Mouse (Mus musculus): ENCODE measurements around the gene Apoh. TPM values are rescaled to one million over a fixed set of nuclear protein-coding genes. Genes with fewer than 3 reads are reported as not detected.

Gene Apoh
- polyA plus RNA-seq, 1 experiment from 2014 or later = 0.29 TPM

DNA sequence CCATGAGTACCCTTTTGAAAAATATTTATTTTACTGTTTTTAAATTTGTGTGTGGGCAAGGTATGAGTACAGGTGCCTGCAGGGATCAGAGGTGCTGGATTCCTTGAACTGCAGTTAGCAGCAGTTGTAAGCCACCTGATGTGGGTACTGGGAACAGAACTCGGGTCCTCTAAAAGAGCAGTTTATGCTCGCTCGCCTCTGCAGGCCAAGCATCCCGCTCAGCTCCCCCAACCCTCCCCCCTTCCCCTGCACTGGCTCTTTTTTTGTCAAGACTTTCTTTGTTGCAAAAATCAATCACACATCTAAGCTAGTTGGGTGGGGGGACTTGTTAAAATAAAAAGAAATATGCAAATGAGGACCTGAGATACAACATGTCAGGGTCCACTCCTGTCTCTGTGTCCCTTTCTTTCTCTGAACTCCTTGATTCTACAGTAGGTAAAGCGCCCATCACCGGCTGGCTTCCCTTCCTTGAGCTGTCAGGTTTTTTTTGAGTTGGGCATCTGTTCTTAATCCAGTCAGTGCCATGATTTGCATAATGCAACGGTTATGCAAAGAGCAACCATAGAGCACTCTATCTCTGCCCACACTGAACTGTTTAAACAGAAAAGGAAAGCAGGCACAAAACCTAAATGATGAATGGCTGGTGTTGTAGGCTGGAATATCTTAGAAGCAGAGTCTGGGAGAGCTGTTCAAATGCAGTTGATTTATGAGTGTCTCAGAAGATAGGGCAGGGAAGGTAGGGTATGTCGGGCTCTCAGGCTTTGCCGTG is 66.9 kb downstream of the Apoh start:
- no peaks in the 10 kb centered on the region for H3K9me3 ChIP-seq (ENCODE audit: low read length)
- no peaks in the 10 kb centered on the region for H3K27me3 ChIP-seq (replicated peaks; ENCODE audit: insufficient read depth, low read length)
- WGBS = 71% methylated on average over 7 of the region's 9 CpGs
- H3K4me1 ChIP-seq (ENCODE audit: insufficient read depth, low read depth, low read length) = no peaks in the 10 kb centered on the region
- no peak overlapping the region for H3K4me2 ChIP-seq (replicated peaks; ENCODE audit: low read depth, low read length)
- DNase-seq (ENCODE audit: low spot score) (no peak), ATAC-seq (no peak)
- no peak overlapping the region for H3K27ac ChIP-seq (ENCODE audit: low read length)
- no peak for TF ChIP-seq CTCF (IDR thresholded peaks at IDR 0.05)
- TF ChIP-seq EP300 (IDR thresholded peaks at IDR 0.05) = no peak
- no peak overlapping the region for H3K9ac ChIP-seq (replicated peaks; ENCODE audit: low read depth)
- H3K4me3 ChIP-seq (ENCODE audit: low read depth, low read length) = no peak overlapping the region
- H3K36me3 ChIP-seq (ENCODE audit: insufficient read depth, low read length) = no peaks in the 10 kb centered on the region

GRCm38 (mm10) chr11:108416360-108416759 is 73.2 kb downstream of the Apoh start:
- Histone ChIP-seq H3K4me2 (replicated peaks; ENCODE audit: low read depth, low read length) (no peak overlapping the region), H3K27ac (ENCODE audit: low read length) (no peak overlapping the region), H3K4me1 (ENCODE audit: insufficient read depth, low read depth, low read length) (no peaks in the 10 kb centered on the region), H3K27me3 (replicated peaks; ENCODE audit: insufficient read depth, low read length) (no peaks in the 10 kb centered on the region), H3K9me3 (ENCODE audit: low read length) (no peaks in the 10 kb centered on the region), H3K9ac (replicated peaks; ENCODE audit: low read depth) (no peak overlapping the region), H3K36me3 (ENCODE audit: insufficient read depth, low read length) (no peaks in the 10 kb centered on the region), H3K4me3 (ENCODE audit: low read depth, low read length) (no peak overlapping the region)
- TF ChIP-seq CTCF (IDR thresholded peaks at IDR 0.05) (no peak), EP300 (IDR thresholded peaks at IDR 0.05) (no peak)
- 88% methylated on average over 1 of the region's 1 CpGs for WGBS
- ATAC-seq = no peak
- DNase-seq (ENCODE audit: low spot score) = no peak

DNA sequence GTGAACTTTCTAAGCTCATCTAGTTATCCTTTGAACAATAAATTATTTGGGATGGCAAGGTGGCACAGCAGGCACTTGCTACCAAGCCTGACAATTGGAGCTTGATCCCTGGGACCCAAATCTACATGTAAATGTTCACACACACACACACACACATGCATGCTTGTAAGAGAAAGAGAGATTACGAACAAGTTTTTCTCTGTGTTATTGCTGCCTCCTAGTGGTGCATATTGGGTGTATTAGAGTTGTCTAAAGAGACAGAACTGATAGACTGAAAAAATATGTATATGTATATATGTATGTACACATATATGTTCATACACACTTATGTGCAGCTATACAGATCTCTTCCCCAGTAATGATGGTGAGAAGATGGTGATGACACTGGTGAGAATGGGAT is 75.4 kb downstream of the Apoh start:
- ATAC-seq (no peak), DNase-seq (ENCODE audit: low spot score) (peak; percentile 73)
- H3K9ac ChIP-seq (replicated peaks; ENCODE audit: low read depth) = no peak overlapping the region
- TF ChIP-seq EP300 (IDR thresholded peaks at IDR 0.05) (no peak), CTCF (IDR thresholded peaks at IDR 0.05) (peak; percentile 71)
- H3K36me3 ChIP-seq (ENCODE audit: insufficient read depth, low read length) = no peaks in the 10 kb centered on the region
- H3K4me1 ChIP-seq (ENCODE audit: insufficient read depth, low read depth, low read length) = no peaks in the 10 kb centered on the region
- no peak overlapping the region for H3K4me3 ChIP-seq (ENCODE audit: low read depth, low read length)
- no peaks in the 10 kb centered on the region for H3K9me3 ChIP-seq (ENCODE audit: low read length)
- WGBS = 16% methylated on average over 1 of the region's 1 CpGs
- H3K27me3 ChIP-seq (replicated peaks; ENCODE audit: insufficient read depth, low read length) = no peaks in the 10 kb centered on the region
- no peak overlapping the region for H3K27ac ChIP-seq (ENCODE audit: low read length)
- no peak overlapping the region for H3K4me2 ChIP-seq (replicated peaks; ENCODE audit: low read depth, low read length)

GRCm38 (mm10) chr11:108419242-108419641 is 76.1 kb downstream of the Apoh start:
- Histone ChIP-seq H3K4me3 (ENCODE audit: low read depth, low read length) (no peak overlapping the region), H3K27ac (ENCODE audit: low read length) (no peak overlapping the region), H3K27me3 (replicated peaks; ENCODE audit: insufficient read depth, low read length) (no peaks in the 10 kb centered on the region), H3K9ac (replicated peaks; ENCODE audit: low read depth) (no peak overlapping the region), H3K4me2 (replicated peaks; ENCODE audit: low read depth, low read length) (no peak overlapping the region), H3K9me3 (ENCODE audit: low read length) (no peaks in the 10 kb centered on the region), H3K4me1 (ENCODE audit: insufficient read depth, low read depth, low read length) (no peaks in the 10 kb centered on the region), H3K36me3 (ENCODE audit: insufficient read depth, low read length) (no peaks in the 10 kb centered on the region)
- 77% methylated on average over 6 of the region's 6 CpGs for WGBS
- TF ChIP-seq CTCF (IDR thresholded peaks at IDR 0.05) (no peak), EP300 (IDR thresholded peaks at IDR 0.05) (no peak)
- no peak for ATAC-seq
- no peak for DNase-seq (ENCODE audit: low spot score)

DNA sequence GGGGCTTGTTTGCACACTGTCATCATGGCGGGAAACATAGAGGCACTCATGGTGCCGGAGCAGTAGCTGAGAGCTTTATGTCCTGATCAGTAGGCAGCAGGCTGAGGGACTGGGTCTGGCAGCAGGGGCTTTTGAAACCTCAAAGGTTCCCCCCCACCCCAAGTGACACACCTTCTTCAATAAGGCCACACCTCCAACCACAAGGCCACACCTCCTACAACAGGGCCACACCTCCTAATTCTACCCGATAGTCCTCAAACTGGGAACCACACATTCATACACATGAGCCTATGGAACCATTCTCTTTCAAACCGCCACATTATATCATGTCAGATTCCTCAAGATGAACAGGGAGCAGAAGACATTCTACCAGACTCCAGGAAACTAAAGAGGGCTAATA is 77.6 kb downstream of the Apoh start:
- H3K4me2 ChIP-seq (replicated peaks; ENCODE audit: low read depth, low read length) = no peak overlapping the region
- no peaks in the 10 kb centered on the region for H3K27me3 ChIP-seq (replicated peaks; ENCODE audit: insufficient read depth, low read length)
- ATAC-seq (no peak), DNase-seq (ENCODE audit: low spot score) (no peak)
- H3K4me3 ChIP-seq (ENCODE audit: low read depth, low read length) = no peak overlapping the region
- no peak overlapping the region for H3K27ac ChIP-seq (ENCODE audit: low read length)
- TF ChIP-seq CTCF (IDR thresholded peaks at IDR 0.05) (no peak), EP300 (IDR thresholded peaks at IDR 0.05) (no peak)
- 61% methylated on average over 4 of the region's 4 CpGs for WGBS
- no peaks in the 10 kb centered on the region for H3K36me3 ChIP-seq (ENCODE audit: insufficient read depth, low read length)
- H3K9me3 ChIP-seq (ENCODE audit: low read length) = no peaks in the 10 kb centered on the region
- H3K9ac ChIP-seq (replicated peaks; ENCODE audit: low read depth) = no peak overlapping the region
- no peaks in the 10 kb centered on the region for H3K4me1 ChIP-seq (ENCODE audit: insufficient read depth, low read depth, low read length)

GRCm38 (mm10) chr11:108423221-108423620 is 80.1 kb downstream of the Apoh start:
- Histone ChIP-seq H3K4me3 (ENCODE audit: low read depth, low read length) (no peak overlapping the region), H3K36me3 (ENCODE audit: insufficient read depth, low read length) (no peaks in the 10 kb centered on the region), H3K4me2 (replicated peaks; ENCODE audit: low read depth, low read length) (no peak overlapping the region), H3K27me3 (replicated peaks; ENCODE audit: insufficient read depth, low read length) (no peaks in the 10 kb centered on the region), H3K9ac (replicated peaks; ENCODE audit: low read depth) (no peak overlapping the region), H3K9me3 (ENCODE audit: low read length) (no peaks in the 10 kb centered on the region), H3K27ac (ENCODE audit: low read length) (no peak overlapping the region), H3K4me1 (ENCODE audit: insufficient read depth, low read depth, low read length) (no peaks in the 10 kb centered on the region)
- WGBS = 74% methylated on average over 7 of the region's 7 CpGs
- DNase-seq (ENCODE audit: low spot score) = no peak
- TF ChIP-seq CTCF (IDR thresholded peaks at IDR 0.05) (no peak), EP300 (IDR thresholded peaks at IDR 0.05) (no peak)
- ATAC-seq = no peak

Measured in lung, postnatal 0 days (tissue).